Mouse (Mus musculus) frontal cortex, postnatal 10 days (tissue): ENCODE results near the gene Mfsd10.

Source experiments
- DNase-seq, 2 experiments: peaks; one replicate each; pipeline ENCODE4 v3.0.0; 2022; ENCODE audit warnings: low spot score in 2 of 2, mixed read lengths in 1 of 2

Mfsd10 gene

GRCm38 (mm10) chr5:34636481-34637287 lies at the start of gene Mfsd10:
Mfsd10 (minus strand) TSS chr5:34637212.
- peak; percentile 79 to 82 for DNase-seq

- no peak for DNase-seq
These were observed 33.3 kb upstream of the Mfsd10 start for GRCm38 (mm10) chr5:34670280-34670679.

GRCm38 (mm10) chr5:34669493-34669892 lies 32.5 kb upstream of the Mfsd10 start:
- DNase-seq: no peak

DNA sequence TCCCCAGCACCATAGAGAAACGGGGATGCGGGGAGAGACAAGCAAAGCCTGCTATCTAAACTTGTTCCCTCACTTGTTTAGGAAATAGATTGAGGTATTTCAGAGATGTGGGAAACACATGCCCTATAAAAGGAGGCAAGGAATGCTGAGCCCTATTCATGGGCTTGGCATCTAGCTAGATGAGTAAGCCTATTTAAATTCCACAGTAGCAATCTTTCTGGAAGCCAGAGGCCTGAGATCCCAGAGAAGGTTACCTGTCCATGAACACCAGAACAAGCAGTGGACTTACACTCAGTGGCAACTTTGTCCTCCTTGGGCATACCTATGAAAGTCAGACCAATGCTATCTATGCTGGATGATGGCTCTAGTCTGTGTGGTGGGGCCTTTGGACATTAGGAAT lies 26.2 kb upstream of the Mfsd10 start:
- DNase-seq: no peak

DNA sequence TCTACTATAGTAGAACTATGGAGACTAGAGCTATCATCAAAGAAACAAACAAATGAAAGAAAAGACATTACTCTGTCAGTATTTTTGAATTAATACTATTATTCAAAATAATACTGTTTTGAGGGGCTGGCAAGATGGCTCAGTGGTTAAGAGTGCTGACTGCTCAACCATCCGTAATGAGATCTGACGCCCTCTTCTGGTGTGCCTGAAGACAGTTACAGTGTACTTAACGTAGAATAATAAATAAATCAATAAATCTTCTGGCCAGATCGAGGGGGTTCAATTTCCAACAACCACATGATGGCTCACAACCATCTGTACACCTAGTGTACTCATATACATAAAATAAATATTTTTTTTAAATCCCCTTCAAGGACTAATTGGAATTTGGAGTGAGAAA lies 24.9 kb upstream of the Mfsd10 start:
- no peak for DNase-seq

GRCm38 (mm10) chr5:34660591-34661130 lies 23.6 kb upstream of the Mfsd10 start:
- DNase-seq: no peak

GRCm38 (mm10) chr5:34659686-34660590 lies 22.9 kb upstream of the Mfsd10 start, which contains the start of the genes Nop14 and Grk4:
Nop14 (minus strand) TSS chr5:34660148.
Grk4 (plus strand) TSS chr5:34660379.
- peak; percentile 98 to 99 for DNase-seq

- no peak for DNase-seq
These were observed 20.5 kb upstream of the Mfsd10 start for GRCm38 (mm10) chr5:34657556-34657955.

- no peak for DNase-seq
These were observed 17.9 kb upstream of the Mfsd10 start for GRCm38 (mm10) chr5:34654881-34655280.

- DNase-seq: no peak
These were observed 15.9 kb upstream of the Mfsd10 start for GRCm38 (mm10) chr5:34652961-34653360.

- DNase-seq: peak in 1 of 2 experiments; percentile 41
These were observed 10.6 kb upstream of the Mfsd10 start for GRCm38 (mm10) chr5:34647581-34647980.

DNA sequence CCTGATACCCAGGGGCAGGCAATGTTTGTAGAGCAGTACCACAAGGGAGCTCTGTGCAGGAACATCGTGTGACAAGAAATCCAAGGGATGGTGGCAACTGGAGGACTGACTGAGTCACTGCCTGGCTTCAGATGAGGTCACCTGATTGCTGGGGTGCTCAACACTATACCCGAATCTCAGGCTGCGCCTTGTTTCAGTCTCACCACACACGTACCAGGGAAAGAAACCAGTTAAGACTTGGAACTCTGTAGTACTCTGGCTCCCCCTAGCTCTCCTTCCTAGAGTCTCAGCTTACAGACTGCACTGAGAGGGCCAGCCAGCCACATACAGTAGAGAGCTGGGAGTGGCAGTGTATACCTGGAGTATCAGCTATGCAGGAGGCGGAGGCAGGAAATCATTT lies 5.9 kb upstream of the Mfsd10 start:
- peak in 1 of 2 experiments; percentile 22 for DNase-seq

DNA sequence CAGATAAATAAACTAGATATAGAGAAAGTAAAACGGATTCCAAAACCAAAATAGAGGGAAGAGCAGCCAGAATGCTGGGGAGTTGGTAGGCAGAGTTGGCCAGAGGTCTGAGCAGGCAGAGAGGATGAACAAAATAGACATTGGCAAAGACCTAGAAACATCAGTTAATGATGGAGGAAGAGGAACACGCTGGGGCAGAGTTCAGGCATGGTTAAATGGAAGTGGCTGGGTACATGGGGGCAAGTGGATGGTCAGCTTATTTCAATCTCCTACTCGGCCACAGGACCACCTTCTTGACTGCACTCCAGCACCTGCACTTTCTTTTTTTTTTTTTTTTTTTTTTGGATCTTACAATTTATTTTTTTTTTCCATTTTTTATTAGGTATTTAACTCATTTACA lies 5.0 kb upstream of the Mfsd10 start:
- no peak for DNase-seq

DNA sequence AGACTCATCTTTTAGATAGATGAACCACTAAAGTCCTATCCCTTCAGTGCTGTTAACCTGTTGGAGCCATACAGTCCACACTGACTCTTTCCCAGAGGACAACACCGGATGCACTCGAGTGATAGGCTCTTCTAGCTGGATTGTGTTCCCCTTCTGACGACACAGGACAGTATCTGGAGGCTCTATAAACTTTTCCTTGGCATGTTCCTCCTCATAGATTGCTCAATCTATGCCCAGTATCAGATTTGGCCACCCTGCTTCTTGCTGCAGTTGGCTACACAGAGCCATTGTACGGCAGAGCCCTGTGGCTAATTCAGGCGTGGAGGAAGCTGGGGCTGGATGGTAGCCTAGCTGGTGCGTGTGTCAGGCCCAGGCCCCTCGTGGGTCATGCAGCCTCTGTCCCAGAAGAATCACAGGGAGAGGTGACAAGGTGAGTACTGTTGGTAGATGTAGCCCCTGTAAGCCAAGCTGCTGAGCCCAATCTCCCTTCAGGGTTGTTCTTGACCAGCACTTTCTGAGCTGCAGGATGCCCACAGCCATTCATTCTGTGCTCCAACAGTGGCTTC lies 662 bp upstream of the Mfsd10 start:
- no peak for DNase-seq

DNA sequence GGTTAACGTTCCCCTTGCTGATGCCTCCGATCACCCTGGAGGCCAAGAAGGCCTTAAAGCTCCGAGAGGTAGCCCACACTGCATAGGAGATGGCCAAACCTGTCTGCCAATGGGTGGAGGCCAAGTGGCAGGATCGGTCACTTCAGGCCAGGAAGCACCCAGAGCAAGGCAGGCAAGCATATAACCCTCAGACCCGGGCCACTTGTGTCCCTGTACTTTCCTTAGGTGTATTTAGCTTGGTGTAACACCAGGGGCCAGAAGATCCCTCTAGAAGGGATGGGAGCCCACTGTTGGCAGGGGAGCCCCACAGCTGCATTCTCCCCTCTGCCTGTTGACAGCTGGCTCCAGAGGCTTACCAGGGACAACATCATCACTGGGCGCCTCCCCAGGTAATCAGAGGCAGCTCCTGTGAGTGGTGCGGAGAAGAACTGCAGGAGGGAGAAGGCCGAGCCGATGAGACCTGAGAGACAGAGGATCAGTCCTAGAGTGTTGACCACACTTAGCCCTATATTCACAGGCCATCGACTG lies 1.3 kb downstream of the Mfsd10 start:
- DNase-seq: peak in 1 of 2 experiments; percentile 20

DNA sequence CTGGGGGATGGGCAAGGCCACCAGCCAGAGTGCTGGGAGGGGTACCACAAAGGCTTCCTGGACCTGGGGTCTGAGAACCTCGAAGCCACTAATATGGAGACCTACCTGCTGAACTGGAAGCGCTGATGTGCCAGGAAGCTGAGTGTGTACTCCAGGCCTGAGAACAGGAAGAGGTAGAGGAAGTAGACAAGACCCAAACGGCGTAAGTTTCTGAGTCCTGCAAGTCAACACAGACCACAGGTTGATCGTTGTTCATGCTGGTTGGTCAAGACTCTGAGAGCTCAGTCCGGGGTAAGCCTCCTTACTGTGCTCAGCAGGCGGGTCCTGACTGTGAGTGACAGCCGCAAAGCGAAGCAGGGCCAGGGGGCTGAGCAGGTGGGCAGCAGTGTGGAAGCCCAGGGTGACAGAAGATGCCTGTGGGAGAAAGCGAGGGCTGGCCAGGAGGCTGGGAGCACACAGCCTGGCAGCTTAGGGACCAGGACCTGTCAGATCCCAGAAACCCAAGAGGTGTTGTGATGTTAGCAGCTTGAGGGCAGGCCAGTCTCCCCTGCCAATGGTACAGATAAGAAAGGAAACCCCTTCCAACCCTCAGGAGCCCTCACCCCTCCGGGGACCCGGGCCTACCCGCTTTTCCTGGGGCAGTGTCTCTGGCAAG lies 2.1 kb downstream of the Mfsd10 start:
- no peak for DNase-seq

GRCm38 (mm10) chr5:34633641-34634040 lies 3.4 kb downstream of the Mfsd10 start:
- no peak for DNase-seq

DNA sequence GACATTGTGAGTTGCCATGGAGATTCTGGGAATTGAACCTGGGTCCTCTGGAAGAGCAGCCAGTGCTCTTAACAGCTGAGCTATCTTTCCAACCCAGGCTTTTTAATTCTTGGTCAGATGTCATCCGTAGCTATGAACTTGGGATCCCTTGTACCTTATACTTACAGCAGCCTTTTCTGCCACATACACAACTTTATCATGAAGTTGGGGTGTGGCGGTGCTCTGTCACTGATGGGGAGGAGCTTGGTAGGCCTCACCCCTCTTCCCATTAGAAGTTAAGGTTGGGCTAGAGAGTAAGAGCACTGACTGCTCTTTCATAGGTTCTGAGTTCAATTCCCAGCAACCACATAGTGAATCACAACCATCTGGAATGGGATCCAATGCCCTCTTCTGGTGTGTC lies 4.0 kb downstream of the Mfsd10 start:
- no peak for DNase-seq

GRCm38 (mm10) chr5:34609966-34610365 lies 27.0 kb downstream of the Mfsd10 start:
- no peak for DNase-seq

- DNase-seq: no peak
These were observed 28.8 kb downstream of the Mfsd10 start for GRCm38 (mm10) chr5:34608226-34608625.
